Mouse (Mus musculus): ENCODE data around the gene Dhrs2. TPM values are rescaled to one million over a fixed set of nuclear protein-coding genes. Genes with fewer than 3 reads are reported as not detected.

Gene Dhrs2
- polyA plus RNA-seq, 1 experiment from 2014 or later: 0.53 TPM

DNA sequence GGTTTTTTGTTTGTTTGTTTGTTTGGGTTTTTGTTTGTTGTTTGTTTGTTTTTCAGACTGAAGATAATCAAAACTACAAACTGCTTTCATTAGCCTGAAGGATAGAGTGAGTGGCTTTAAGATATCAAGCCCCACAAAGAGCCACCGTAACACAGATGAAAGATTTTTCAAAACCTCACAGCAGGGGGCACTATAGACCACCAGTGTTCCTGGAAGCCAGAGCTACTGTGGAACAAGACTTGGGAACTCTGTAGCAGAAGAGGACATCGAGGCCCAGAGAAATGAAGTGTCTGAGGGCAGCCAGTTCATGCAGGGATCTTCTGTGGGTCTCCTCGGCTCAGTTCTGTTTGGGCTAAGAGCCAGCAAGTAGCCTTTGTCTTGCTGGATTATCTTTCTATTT is 49.4 kb downstream of the Dhrs2 start:
- Histone ChIP-seq H3K9ac (replicated peaks) (no peak overlapping the region), H3K27me3 (no peaks in the 10 kb centered on the region), H3K4me2 (replicated peaks) (no peak overlapping the region), H3K4me1 (0 out of 2 replicates have a peak, but pooled peaks cover 3% of the 10 kb centered on the region), H3K9me3 (no peaks in the 10 kb centered on the region), H3K4me3 (no peak overlapping the region), H3K36me3 (no peaks in the 10 kb centered on the region), H3K27ac (replicated peaks) (no peak overlapping the region)
- 46% methylated on average over 3 of the region's 3 CpGs for WGBS
- no peak for ATAC-seq (replicated peaks)

- Histone ChIP-seq H3K4me3 (no peak overlapping the region), H3K27me3 (no peaks in the 10 kb centered on the region), H3K9me3 (no peaks in the 10 kb centered on the region), H3K4me2 (replicated peaks) (no peak overlapping the region), H3K9ac (replicated peaks) (no peak overlapping the region), H3K27ac (replicated peaks) (no peak overlapping the region), H3K4me1 (0 out of 2 replicates have a peak, but pooled peaks cover 3% of the 10 kb centered on the region), H3K36me3 (no peaks in the 10 kb centered on the region)
- ATAC-seq (replicated peaks): no peak
- WGBS: 81% methylated on average over 4 of the region's 4 CpGs
Observed at GRCm38 (mm10) chr14:55273023-55273422, 51.2 kb downstream of the Dhrs2 start.

- H3K4me2 ChIP-seq (replicated peaks): no peak overlapping the region
- H3K4me3 ChIP-seq: no peak overlapping the region
- no peak for ATAC-seq (replicated peaks)
Observed at GRCm38 (mm10) chr14:55274810-55275209, 53.0 kb downstream of the Dhrs2 start.

DNA sequence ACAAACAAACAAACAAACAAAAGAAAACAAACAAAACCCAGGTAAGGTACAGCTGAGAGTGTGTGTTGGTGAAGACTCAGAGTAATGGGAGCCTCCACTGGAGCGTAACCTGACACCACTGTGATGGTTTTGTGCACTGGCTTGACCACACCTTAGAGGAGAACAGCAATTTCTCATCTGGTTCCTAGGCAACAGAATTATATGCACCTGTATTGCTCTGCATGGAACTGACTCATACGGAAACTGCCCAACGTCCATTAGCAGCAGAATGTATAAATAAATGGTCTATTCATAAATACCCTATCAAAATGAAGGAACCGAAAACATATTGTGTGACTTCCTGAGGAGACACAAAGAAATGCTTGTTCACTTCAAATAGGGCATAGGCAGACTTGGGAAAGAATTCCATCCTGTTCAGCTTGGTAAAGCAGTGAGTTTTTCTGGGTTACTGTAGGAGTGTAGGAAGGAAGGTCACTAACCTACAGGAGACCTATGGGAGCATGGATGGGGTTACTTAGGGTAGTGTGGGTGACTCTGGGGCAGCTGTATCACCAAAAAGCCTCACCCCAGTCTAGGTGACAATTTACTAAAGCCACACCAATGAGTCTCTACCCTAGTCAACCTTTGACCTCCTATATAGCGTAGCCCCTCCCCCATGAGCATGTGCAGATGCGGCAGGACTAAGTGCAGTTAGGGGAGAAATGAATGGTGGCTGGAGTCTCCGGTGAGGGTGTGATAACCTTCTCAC is 57.7 kb downstream of the Dhrs2 start:
- no peak overlapping the region for H3K4me3 ChIP-seq
- no peaks in the 10 kb centered on the region for H3K27me3 ChIP-seq
- WGBS: 84% methylated on average over 7 of the region's 7 CpGs
- H3K4me1 ChIP-seq: 0 out of 2 replicates have a peak, but pooled peaks cover 3% of the 10 kb centered on the region
- H3K9me3 ChIP-seq: no peaks in the 10 kb centered on the region
- H3K36me3 ChIP-seq: no peaks in the 10 kb centered on the region
- H3K27ac ChIP-seq (replicated peaks): no peak overlapping the region
- H3K9ac ChIP-seq (replicated peaks): no peak overlapping the region
- ATAC-seq (replicated peaks): no peak
- H3K4me2 ChIP-seq (replicated peaks): no peak overlapping the region

More at GRCm38 (mm10) chr14:55274810-55275209, 53.0 kb downstream of the Dhrs2 start:
- Histone ChIP-seq H3K27ac (replicated peaks) (no peak overlapping the region), H3K36me3 (no peaks in the 10 kb centered on the region), H3K9ac (replicated peaks) (no peak overlapping the region), H3K27me3 (no peaks in the 10 kb centered on the region), H3K9me3 (no peaks in the 10 kb centered on the region), H3K4me1 (0 out of 2 replicates have a peak, but pooled peaks cover 3% of the 10 kb centered on the region)
- WGBS: 85% methylated on average over 6 of the region's 6 CpGs

Other genes starting within 250 kb of the Dhrs2 start
- gene Gm17428, start 245.1 kb upstream of the Dhrs2 start, polyA plus RNA-seq (2015; fragmentation: Nextera tagmentation; extraction: Ambion mirVana): not detected in 2 replicates
- gene Myh7, start 227.4 kb upstream of the Dhrs2 start, polyA plus RNA-seq (2015; fragmentation: Nextera tagmentation; extraction: Ambion mirVana): 6.5 and 6.7 TPM in 2 replicates
- gene Ngdn, start 206.6 kb upstream of the Dhrs2 start, polyA plus RNA-seq (2015; fragmentation: Nextera tagmentation; extraction: Ambion mirVana): 67.1 and 70.8 TPM in 2 replicates
- 27.4 and 30.6 TPM in 2 replicates for gene Zfhx2, start 129.7 kb upstream of the Dhrs2 start, polyA plus RNA-seq (2015; fragmentation: Nextera tagmentation; extraction: Ambion mirVana)
- 52.2 and 52.3 TPM in 2 replicates for gene Thtpa, start 127.2 kb upstream of the Dhrs2 start, polyA plus RNA-seq (2015; fragmentation: Nextera tagmentation; extraction: Ambion mirVana)
- gene Ap1g2, start 115.4 kb upstream of the Dhrs2 start, polyA plus RNA-seq (2015; fragmentation: Nextera tagmentation; extraction: Ambion mirVana): 11.4 and 13.0 TPM in 2 replicates
- 37.4 and 38.3 TPM in 2 replicates for gene Jph4, start 105.1 kb upstream of the Dhrs2 start, polyA plus RNA-seq (2015; fragmentation: Nextera tagmentation; extraction: Ambion mirVana)